In genomic region chr4:98116046-98116445, GRCm38 (mm10) we compare ENCODE assay signal across 20 mouse cellular contexts.
DNase-seq lines count a peak whose midpoint lies in the region; ATAC-seq lines count a peak whose summit lies in the region.
"Had no signal": no experiment of that assay in that cellular context is flagged by ENCODE, and none has a peak within 500 bp of the region (broad histone marks: within the 10 kb centered on the region; RNA-seq: fewer than 3 reads in every experiment).

No protein-coding gene starts in this region.

- H3K27me3 ChIP-seq in forebrain, embryonic 10.5 days (ENCODE audit: poor library complexity, severe bottlenecking): peaks cover 28% of the 10 kb centered on the region
- no peaks in the 10 kb centered on the region for H3K27me3 ChIP-seq in forebrain, embryonic 16.5 days (replicated peaks; ENCODE audit: control insufficient read depth, insufficient read depth, low read length)
- no peaks in the 10 kb centered on the region for H3K27me3 ChIP-seq in neural tube, embryonic 14.5 days (ENCODE audit: control insufficient read depth, insufficient read depth, low read length)
- H3K27me3 ChIP-seq: heart, embryonic 13.5 days; hindbrain, embryonic 12.5 days; hindbrain, embryonic 15.5 days had no signal

- DNase-seq in forebrain, embryonic 10.5 days (ENCODE audit: extremely low spot score, low spot score): no peak
- peak; percentile 90 for DNase-seq in heart, adult 11 months
- no peak for DNase-seq in heart, postnatal 10 days
- no peak for DNase-seq in neural tube, embryonic 10.5 days (ENCODE audit: extremely low spot score, low spot score)
- no peak for DNase-seq in embryo, embryonic 11 days
- DNase-seq in gastrocnemius, postnatal 14 days: no peak
- DNase-seq: adrenal gland, adult 2 months; adrenal gland, postnatal 14 days; cerebellum, adult 11 months; cerebellum, adult 2 months; cerebellum, adult 9-11 months; cerebellum, postnatal 25 days; gastrocnemius, postnatal 36 days; kidney, adult 2 months had no signal

- no peaks in the 10 kb centered on the region for H3K9me3 ChIP-seq in forebrain, embryonic 10.5 days
- H3K9me3 ChIP-seq in forebrain, embryonic 16.5 days (ENCODE audit: control insufficient read depth, low read length): no peaks in the 10 kb centered on the region
- no peaks in the 10 kb centered on the region for H3K9me3 ChIP-seq in neural tube, embryonic 14.5 days (ENCODE audit: control insufficient read depth, low read length)
- H3K9me3 ChIP-seq: heart, embryonic 13.5 days; hindbrain, embryonic 12.5 days; hindbrain, embryonic 15.5 days had no signal

- H3K36me3 ChIP-seq in forebrain, embryonic 10.5 days (replicated peaks): no peaks in the 10 kb centered on the region
- H3K36me3 ChIP-seq in forebrain, embryonic 16.5 days (ENCODE audit: control insufficient read depth, insufficient read depth): no peaks in the 10 kb centered on the region
- H3K36me3 ChIP-seq in neural tube, embryonic 14.5 days (ENCODE audit: control insufficient read depth, insufficient read depth, low read length): no peaks in the 10 kb centered on the region
- H3K36me3 ChIP-seq: hindbrain, embryonic 12.5 days; hindbrain, embryonic 15.5 days had no signal

- H3K27ac ChIP-seq in forebrain, embryonic 10.5 days: peak overlapping the region; percentile 20; the same call in 1 of the 2 replicates
- no peak overlapping the region for H3K27ac ChIP-seq in forebrain, embryonic 16.5 days (ENCODE audit: low read length)
- no peak overlapping the region for H3K27ac ChIP-seq in neural tube, embryonic 14.5 days (ENCODE audit: low read depth, low read length)
- H3K27ac ChIP-seq: heart, embryonic 13.5 days; hindbrain, embryonic 12.5 days; hindbrain, embryonic 15.5 days had no signal

- no peak for ATAC-seq in forebrain, embryonic 16.5 days
- ATAC-seq in neural tube, embryonic 14.5 days (ENCODE audit: low read depth): 0 out of 2 replicates have a peak, but pooled peaks have one; percentile 39
- ATAC-seq: intestine, postnatal 0 days had no signal

- H3K4me1 ChIP-seq in forebrain, embryonic 10.5 days: peaks cover 29% of the 10 kb centered on the region
- H3K4me1 ChIP-seq in forebrain, embryonic 16.5 days (replicated peaks; ENCODE audit: control insufficient read depth, insufficient read depth, low read length): peaks cover 3% of the 10 kb centered on the region
- no peaks in the 10 kb centered on the region for H3K4me1 ChIP-seq in neural tube, embryonic 14.5 days (ENCODE audit: control insufficient read depth, insufficient read depth, low read length)
- H3K4me1 ChIP-seq: hindbrain, embryonic 15.5 days had no signal

- intact Hi-C loops in heart, postnatal 10 days (cut with DNase I): loop anchor here (10.0 kb wide), 2 partner anchors 441 to 551 kb away; no protein-coding TSS in a partner anchor
- intact Hi-C loops in gastrocnemius, postnatal 14 days (cut with DNase I; ENCODE audit: low total_unique reads): no loop called here

- no peak overlapping the region for H3K4me3 ChIP-seq in forebrain, embryonic 10.5 days
- H3K4me3 ChIP-seq in forebrain, embryonic 16.5 days (replicated peaks; ENCODE audit: low read length): no peak overlapping the region
- no peak overlapping the region for H3K4me3 ChIP-seq in neural tube, embryonic 14.5 days (ENCODE audit: low read depth, low read length)
- H3K4me3 ChIP-seq: heart, embryonic 13.5 days; hindbrain, embryonic 12.5 days; hindbrain, embryonic 15.5 days had no signal

- no peak overlapping the region for H3K9ac ChIP-seq in forebrain, embryonic 16.5 days (replicated peaks; ENCODE audit: low read depth, low read length)
- H3K9ac ChIP-seq in neural tube, embryonic 14.5 days (replicated peaks; ENCODE audit: low read depth, low read length): no peak overlapping the region
- H3K9ac ChIP-seq: heart, embryonic 13.5 days; hindbrain, embryonic 12.5 days; hindbrain, embryonic 15.5 days had no signal

- WGBS in forebrain, embryonic 10.5 days: 89% methylated on average over 7 of the region's 7 CpGs
- 92% methylated on average over 7 of the region's 7 CpGs for WGBS in forebrain, embryonic 16.5 days
- 84% methylated on average over 7 of the region's 7 CpGs for WGBS in neural tube, embryonic 14.5 days

- no peak overlapping the region for H3K4me2 ChIP-seq in forebrain, embryonic 16.5 days (ENCODE audit: low read length)
- no peak overlapping the region for H3K4me2 ChIP-seq in neural tube, embryonic 14.5 days (ENCODE audit: low read depth, low read length)
- H3K4me2 ChIP-seq: heart, embryonic 13.5 days; hindbrain, embryonic 12.5 days; hindbrain, embryonic 15.5 days had no signal
